Mouse (Mus musculus) stomach, embryonic 14.5 days (tissue): ENCODE data around the gene Ccdc170. TPM values are rescaled to one million over a fixed set of nuclear protein-coding genes. Genes with fewer than 3 reads are reported as not detected.
"Not testable (repeated sequence)": the region's sequence is repeated elsewhere in the genome, so short reads cannot be mapped to it uniquely, and the experiment has no call there.

Experiments used
- ATAC-seq: fragments of 200-750 bp; cut with Nextera tagmentation; 2 replicates; pipeline ENCODE4 v1.8.0; 2017; ENCODE audit warnings: low read depth, moderate TSS enrichment; ENCODE audit not compliant: insufficient number of reproducible peaks, insufficient read depth, low FRiP score
- H3K27ac ChIP-seq: fragments of 300-500 bp; sonication (generic); 2 replicates; pipeline ENCODE4 v1.5.1; 2014; ENCODE audit warnings: mild to moderate bottlenecking, low read length, moderate library complexity, mixed read lengths
- H3K27me3 ChIP-seq: fragments of 300-500 bp; sonication (generic); 2 replicates; pipeline ENCODE4 v1.6.1; 2014; ENCODE audit warnings: low read length, control low read depth, mixed read lengths; ENCODE audit not compliant: control insufficient read depth, insufficient read depth
- H3K36me3 ChIP-seq: fragments of 300-500 bp; sonication (generic); 2 replicates; pipeline ENCODE4 v1.6.1; 2014; ENCODE audit warnings: mild to moderate bottlenecking, control low read depth, low read length, moderate library complexity, mixed read lengths; ENCODE audit not compliant: control insufficient read depth, insufficient read depth
- H3K4me1 ChIP-seq: fragments of 300-500 bp; sonication (generic); 2 replicates; pipeline ENCODE4 v1.6.1; 2014; ENCODE audit warnings: low read length, control low read depth, mixed read lengths; ENCODE audit not compliant: control insufficient read depth, insufficient read depth
- H3K4me2 ChIP-seq: fragments of 300-500 bp; sonication (generic); replicated peaks from 2 replicates; pipeline ENCODE4 v1.6.1; 2014; ENCODE audit warnings: low read depth, low read length, control low read depth
- H3K4me3 ChIP-seq: fragments of 300-500 bp; sonication (generic); 2 replicates; pipeline ENCODE4 v1.5.1; 2014; ENCODE audit warnings: low read depth, low read length, control low read depth
- H3K9ac ChIP-seq: fragments of 300-500 bp; sonication (generic); replicated peaks from 2 replicates; pipeline ENCODE4 v1.6.1; 2014; ENCODE audit warnings: low read depth, mild to moderate bottlenecking, control low read depth, low read length, moderate library complexity, mixed read lengths
- H3K9me3 ChIP-seq: fragments of 300-500 bp; sonication (generic); 2 replicates; pipeline ENCODE4 v1.6.1; 2016; ENCODE audit warnings: low read depth, low read length, control low read depth; ENCODE audit not compliant: control insufficient read depth
- WGBS: fragments of 180-500 bp; shearing (Covaris S2); extraction: QIAGEN DNeasy Blood & Tissue Kit; methylation state at CpG from one replicate; pipeline ENCODE4 v1.1.7; 2014; 5-methylcytosine and 5-hydroxymethylcytosine counted together
- polyA plus RNA-seq: library from polyadenylated mRNA; unstranded; fragments of >200 nt; fragmentation: Nextera tagmentation; extraction: Ambion mirVana; gene quantifications from 2 replicates; pipeline ENCODE4 v1.2.1, GENCODE M21; 2014

Ccdc170 gene
- polyA plus RNA-seq, 1 experiment from 2014 or later, result not detected

DNA sequence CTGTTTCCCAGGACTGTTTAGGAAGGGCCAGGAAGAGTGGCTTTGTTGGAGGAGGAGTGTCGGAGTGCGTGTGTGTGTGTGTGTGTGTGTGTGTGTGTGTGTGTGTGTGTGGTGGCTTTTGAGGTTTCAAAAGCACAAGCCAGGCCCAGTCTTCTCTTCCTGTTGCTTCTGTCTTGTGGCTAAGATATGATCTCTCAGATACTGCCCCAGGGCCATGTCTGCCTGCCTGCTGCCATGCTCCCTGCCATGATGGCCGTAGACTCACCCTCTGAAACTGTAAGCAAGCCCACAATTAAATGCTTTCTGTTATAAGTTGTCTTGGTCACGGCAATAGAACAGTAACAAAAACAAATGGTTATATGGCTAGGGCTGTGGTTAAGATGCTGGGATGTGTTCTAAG, 114.9 kb downstream of the Ccdc170 start:
- ATAC-seq, result no peak
- Histone ChIP-seq H3K9me3 (no peaks in the 10 kb centered on the region), H3K9ac (no peak overlapping the region), H3K4me2 (no peak overlapping the region), H3K27ac (no peak overlapping the region), H3K27me3 (no peaks in the 10 kb centered on the region), H3K36me3 (no peaks in the 10 kb centered on the region), H3K4me1 (no peaks in the 10 kb centered on the region), H3K4me3 (no peak overlapping the region)
- 88% methylated on average over 4 of the region's 4 CpGs for WGBS

GRCm38 (mm10) chr10:4598244-4598842, 116.0 kb downstream of the Ccdc170 start:
- no peak overlapping the region for H3K4me2 ChIP-seq
- ATAC-seq, result no peak

GRCm38 (mm10) chr10:4598916-4599315, 116.6 kb downstream of the Ccdc170 start:
- WGBS, result 80% methylated on average over 12 of the region's 12 CpGs
- H3K27ac ChIP-seq, result no peak overlapping the region
- H3K4me2 ChIP-seq, result no peak overlapping the region
- H3K36me3 ChIP-seq, result no peaks in the 10 kb centered on the region
- no peaks in the 10 kb centered on the region for H3K9me3 ChIP-seq
- H3K27me3 ChIP-seq, result no peaks in the 10 kb centered on the region
- ATAC-seq, result no peak
- H3K4me1 ChIP-seq, result no peaks in the 10 kb centered on the region
- H3K4me3 ChIP-seq, result no peak overlapping the region
- H3K9ac ChIP-seq, result no peak overlapping the region

More at GRCm38 (mm10) chr10:4598244-4598842, 116.0 kb downstream of the Ccdc170 start:
- Histone ChIP-seq H3K9ac (no peak overlapping the region), H3K36me3 (no peaks in the 10 kb centered on the region), H3K27ac (no peak overlapping the region), H3K4me3 (no peak overlapping the region), H3K4me1 (no peaks in the 10 kb centered on the region), H3K27me3 (no peaks in the 10 kb centered on the region), H3K9me3 (no peaks in the 10 kb centered on the region)
- WGBS, result 72% methylated on average over 10 of the region's 10 CpGs

GRCm38 (mm10) chr10:4599591-4599990, 117.3 kb downstream of the Ccdc170 start:
- H3K4me2 ChIP-seq, result no peak overlapping the region
- ATAC-seq, result no peak

DNA sequence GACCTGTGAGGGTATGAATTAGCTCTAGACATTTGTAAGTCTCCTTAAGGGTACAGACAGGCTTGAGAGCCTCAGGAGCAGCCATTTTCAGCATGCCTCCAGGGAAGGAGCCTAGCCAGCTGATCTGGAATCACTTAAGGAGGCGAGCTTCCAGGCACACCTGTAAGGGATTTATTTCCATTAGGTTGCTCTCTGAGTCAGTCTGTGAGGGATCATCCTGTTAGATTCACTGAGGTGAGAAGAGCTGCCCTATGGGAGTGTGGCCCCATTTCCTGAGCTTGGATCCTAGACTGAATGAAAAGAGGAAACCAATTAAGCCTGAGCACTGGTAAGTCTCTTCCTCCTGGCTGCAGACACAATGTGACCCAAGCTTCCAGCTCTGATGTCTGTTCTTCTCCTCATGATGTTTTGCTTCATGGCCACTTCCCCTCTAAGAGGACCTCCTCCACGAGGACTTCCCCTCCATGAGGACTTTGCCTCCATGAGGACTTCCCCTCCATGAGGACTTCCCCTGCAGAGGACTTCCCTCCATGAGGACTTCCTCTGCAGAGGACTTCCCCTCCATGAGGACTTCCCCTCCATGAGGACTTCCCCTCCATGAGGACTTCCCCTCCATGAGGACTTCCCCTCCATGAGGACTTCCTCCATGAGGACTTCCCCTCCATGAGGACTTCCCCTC, 118.6 kb downstream of the Ccdc170 start:
- WGBS, result 65% methylated on average over 2 of the region's 2 CpGs
- Histone ChIP-seq H3K9ac (no peak overlapping the region), H3K36me3 (no peaks in the 10 kb centered on the region), H3K27me3 (no peaks in the 10 kb centered on the region), H3K27ac (no peak overlapping the region), H3K4me2 (no peak overlapping the region), H3K4me1 (no peaks in the 10 kb centered on the region), H3K4me3 (no peak overlapping the region), H3K9me3 (no peaks in the 10 kb centered on the region)
- ATAC-seq, result no peak

More at GRCm38 (mm10) chr10:4599591-4599990, 117.3 kb downstream of the Ccdc170 start:
- Histone ChIP-seq H3K27ac (no peak overlapping the region), H3K9ac (no peak overlapping the region), H3K36me3 (no peaks in the 10 kb centered on the region), H3K27me3 (no peaks in the 10 kb centered on the region), H3K9me3 (no peaks in the 10 kb centered on the region), H3K4me3 (no peak overlapping the region), H3K4me1 (no peaks in the 10 kb centered on the region)
- 72% methylated on average over 4 of the region's 4 CpGs for WGBS

- not testable (repeated sequence) for H3K27me3 ChIP-seq, ATAC-seq, H3K9me3 ChIP-seq, H3K4me3 ChIP-seq, H3K4me2 ChIP-seq, H3K36me3 ChIP-seq, H3K4me1 ChIP-seq, H3K27ac ChIP-seq, H3K9ac ChIP-seq
Measured at GRCm38 (mm10) chr10:4601612-4602011, 119.3 kb downstream of the Ccdc170 start.

- Histone ChIP-seq H3K4me3 (no peak overlapping the region), H3K9ac (no peak overlapping the region), H3K36me3 (no peaks in the 10 kb centered on the region), H3K4me1 (no peaks in the 10 kb centered on the region), H3K27me3 (no peaks in the 10 kb centered on the region), H3K4me2 (no peak overlapping the region), H3K9me3 (no peaks in the 10 kb centered on the region), H3K27ac (no peak overlapping the region)
- ATAC-seq, result no peak
- WGBS, result 74% methylated on average over 4 of the region's 4 CpGs
Measured at GRCm38 (mm10) chr10:4602466-4602865, 120.2 kb downstream of the Ccdc170 start.

- no peaks in the 10 kb centered on the region for H3K27me3 ChIP-seq
- H3K9ac ChIP-seq, result no peak overlapping the region
- 72% methylated on average over 4 of the region's 4 CpGs for WGBS
- ATAC-seq, result no peak
- H3K4me3 ChIP-seq, result no peak overlapping the region
- no peak overlapping the region for H3K27ac ChIP-seq
- no peaks in the 10 kb centered on the region for H3K4me1 ChIP-seq
- no peaks in the 10 kb centered on the region for H3K36me3 ChIP-seq
- H3K9me3 ChIP-seq, result no peaks in the 10 kb centered on the region
- no peak overlapping the region for H3K4me2 ChIP-seq
Measured at GRCm38 (mm10) chr10:4604527-4605209, 122.4 kb downstream of the Ccdc170 start.
